Mouse (Mus musculus) heart, embryonic 10.5 days (tissue): ENCODE data around the gene Def6. TPM values are rescaled to one million over a fixed set of nuclear protein-coding genes. Genes with fewer than 3 reads are reported as not detected.

Experiments
- DNase-seq: peaks from one replicate; pipeline ENCODE4 v3.0.0-alpha.2; 2017; ENCODE audit warnings: low spot score
- H3K27ac ChIP-seq: fragments of 300-500 bp; sonication (generic); 2 replicates; pipeline ENCODE4 v1.5.1; 2016; ENCODE audit warnings: mild to moderate bottlenecking
- H3K27me3 ChIP-seq: fragments of 300-500 bp; sonication (generic); 2 replicates; pipeline ENCODE4 v1.6.1; 2016; ENCODE audit warnings: mild to moderate bottlenecking; ENCODE audit not compliant: poor library complexity, insufficient read depth, severe bottlenecking
- H3K36me3 ChIP-seq: fragments of 300-500 bp; sonication (generic); 2 replicates; pipeline ENCODE4 v1.6.1; 2016; ENCODE audit warnings: mild to moderate bottlenecking, moderate library complexity
- H3K4me1 ChIP-seq: fragments of 300-500 bp; sonication (generic); 2 replicates; pipeline ENCODE4 v1.6.1; 2016; ENCODE audit warnings: mild to moderate bottlenecking
- H3K4me3 ChIP-seq: fragments of 300-500 bp; sonication (generic); 2 replicates; pipeline ENCODE4 v1.5.1; 2016; ENCODE audit warnings: mild to moderate bottlenecking, moderate library complexity
- H3K9me3 ChIP-seq: fragments of 300-500 bp; sonication (generic); 2 replicates; pipeline ENCODE4 v1.6.1; 2016; ENCODE audit warnings: mild to moderate bottlenecking, moderate library complexity
- WGBS: fragments of 180-500 bp; shearing (Covaris S2); methylation state at CpG from one replicate; pipeline ENCODE4 v1.1.7; 2016; 5-methylcytosine and 5-hydroxymethylcytosine counted together
- polyA plus RNA-seq: library from polyadenylated mRNA; unstranded; fragments of >200 nt; fragmentation: Nextera tagmentation; extraction: Ambion mirVana; gene quantifications from 2 replicates; pipeline ENCODE4 v1.2.1, GENCODE M21; 2016

The Def6 gene
- polyA plus RNA-seq, 1 experiment from 2014 or later: 5.2 TPM

DNA sequence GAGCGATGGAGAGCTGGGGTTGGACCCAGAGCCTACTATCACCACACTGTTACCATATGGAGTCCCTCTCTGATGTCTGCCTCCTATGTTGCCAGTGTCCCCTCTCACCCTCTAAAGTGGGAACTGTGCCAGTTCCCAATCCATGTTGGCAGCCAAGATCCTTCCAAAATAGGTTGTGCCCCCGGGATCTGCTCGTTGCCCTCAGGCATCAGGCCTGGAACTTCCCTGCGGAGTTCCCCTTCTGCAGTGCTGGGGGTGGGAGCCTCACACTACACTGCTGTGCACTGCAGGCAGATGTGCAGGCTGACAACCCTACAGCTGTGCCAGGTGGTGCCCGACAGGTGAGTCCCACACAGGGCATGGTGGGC lies 44.7 kb downstream of the Def6 start:
- peaks cover 46% of the 10 kb centered on the region for H3K4me1 ChIP-seq

GRCm38 (mm10) chr17:28253216-28253615 lies 45.6 kb downstream of the Def6 start:
- H3K27me3 ChIP-seq: no peaks in the 10 kb centered on the region
- no peak overlapping the region for H3K4me3 ChIP-seq
- H3K27ac ChIP-seq: no peak overlapping the region
- H3K36me3 ChIP-seq: peaks cover 10% of the 10 kb centered on the region; the same call in 1 of the 2 replicates
- no peaks in the 10 kb centered on the region for H3K9me3 ChIP-seq
- 81% methylated on average over 7 of the region's 7 CpGs for WGBS
- H3K4me1 ChIP-seq: peaks cover 48% of the 10 kb centered on the region
- no peak for DNase-seq

More for the DNA sequence above, 44.7 kb downstream of the Def6 start:
- Histone ChIP-seq H3K36me3 (peaks cover 10% of the 10 kb centered on the region; the same call in 1 of the 2 replicates), H3K9me3 (no peaks in the 10 kb centered on the region), H3K27ac (no peak overlapping the region), H3K4me3 (no peak overlapping the region), H3K27me3 (no peaks in the 10 kb centered on the region)
- 84% methylated on average over 5 of the region's 5 CpGs for WGBS
- no peak for DNase-seq

- H3K9me3 ChIP-seq: no peaks in the 10 kb centered on the region
- WGBS: 72% methylated on average over 4 of the region's 4 CpGs
- H3K27ac ChIP-seq: no peak overlapping the region
- peaks cover 13% of the 10 kb centered on the region; the same call in 1 of the 2 replicates for H3K36me3 ChIP-seq
- H3K27me3 ChIP-seq: no peaks in the 10 kb centered on the region
- no peak for DNase-seq
- H3K4me1 ChIP-seq: peaks cover 45% of the 10 kb centered on the region
- H3K4me3 ChIP-seq: no peak overlapping the region
Measured at GRCm38 (mm10) chr17:28254804-28255203, 47.2 kb downstream of the Def6 start.

DNA sequence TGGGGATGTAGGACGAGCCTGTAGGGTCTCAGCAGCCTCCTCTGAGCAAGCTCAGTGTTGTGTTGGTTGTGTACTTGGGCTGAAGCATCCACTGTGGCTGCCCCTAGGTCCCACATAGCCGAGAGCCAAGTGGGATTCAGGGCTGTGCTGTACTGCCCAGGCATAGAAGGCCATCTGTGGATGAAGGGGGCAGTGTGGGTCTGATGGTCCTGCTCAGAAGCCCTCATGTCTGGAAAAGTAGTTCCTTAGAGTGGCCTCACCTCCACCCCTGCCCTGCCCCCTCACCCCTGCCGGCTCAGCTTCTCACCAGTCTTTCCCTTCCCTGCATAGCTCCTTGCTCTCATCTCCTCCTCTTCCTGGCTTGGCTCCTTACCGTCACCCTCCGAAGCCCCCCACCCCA lies 48.1 kb downstream of the Def6 start:
- Histone ChIP-seq H3K27ac (peak overlapping the region; percentile 63), H3K27me3 (no peaks in the 10 kb centered on the region), H3K4me1 (peaks cover 51% of the 10 kb centered on the region), H3K9me3 (no peaks in the 10 kb centered on the region), H3K36me3 (peaks cover 18% of the 10 kb centered on the region; the same call in 1 of the 2 replicates), H3K4me3 (no peak overlapping the region)
- WGBS: 27% methylated on average over 5 of the region's 5 CpGs
- no peak for DNase-seq

GRCm38 (mm10) chr17:28256651-28257328 lies 49.2 kb downstream of the Def6 start:
- no peaks in the 10 kb centered on the region for H3K9me3 ChIP-seq
- peak; percentile 81 for DNase-seq
- peaks cover 58% of the 10 kb centered on the region for H3K4me1 ChIP-seq
- no peak overlapping the region for H3K4me3 ChIP-seq
- H3K27ac ChIP-seq: peak overlapping the region; percentile 65
- H3K27me3 ChIP-seq: no peaks in the 10 kb centered on the region
- WGBS: 54% methylated on average over 13 of the region's 13 CpGs
- H3K36me3 ChIP-seq: peaks cover 18% of the 10 kb centered on the region; the same call in 1 of the 2 replicates

DNA sequence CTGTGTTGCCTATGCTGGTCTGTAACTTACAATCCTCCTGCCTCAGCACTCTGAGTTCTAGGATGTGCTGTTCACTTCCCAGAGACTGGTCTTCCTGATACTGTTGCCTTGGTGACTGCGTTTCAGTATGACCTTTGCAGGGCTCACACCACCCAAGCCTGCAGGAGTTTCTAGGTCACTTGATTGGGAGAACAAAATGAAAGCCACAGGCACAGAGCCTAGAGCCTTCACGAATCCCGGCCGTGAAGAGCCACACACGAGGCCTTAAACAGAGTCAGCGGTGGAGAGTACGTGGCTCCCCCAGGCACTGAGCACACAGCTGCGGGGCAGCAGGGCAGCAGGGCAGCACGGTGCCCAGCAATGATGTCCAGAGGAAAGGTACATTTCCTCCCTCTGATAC lies 50.7 kb downstream of the Def6 start:
- H3K27me3 ChIP-seq: no peaks in the 10 kb centered on the region
- no peak for DNase-seq
- H3K36me3 ChIP-seq: peaks cover 8% of the 10 kb centered on the region; the same call in 1 of the 2 replicates
- H3K4me1 ChIP-seq: peaks cover 62% of the 10 kb centered on the region
- no peaks in the 10 kb centered on the region for H3K9me3 ChIP-seq
- no peak overlapping the region for H3K4me3 ChIP-seq
- WGBS: 84% methylated on average over 9 of the region's 9 CpGs
- H3K27ac ChIP-seq: peak overlapping the region; percentile 65; the same call in 1 of the 2 replicates

DNA sequence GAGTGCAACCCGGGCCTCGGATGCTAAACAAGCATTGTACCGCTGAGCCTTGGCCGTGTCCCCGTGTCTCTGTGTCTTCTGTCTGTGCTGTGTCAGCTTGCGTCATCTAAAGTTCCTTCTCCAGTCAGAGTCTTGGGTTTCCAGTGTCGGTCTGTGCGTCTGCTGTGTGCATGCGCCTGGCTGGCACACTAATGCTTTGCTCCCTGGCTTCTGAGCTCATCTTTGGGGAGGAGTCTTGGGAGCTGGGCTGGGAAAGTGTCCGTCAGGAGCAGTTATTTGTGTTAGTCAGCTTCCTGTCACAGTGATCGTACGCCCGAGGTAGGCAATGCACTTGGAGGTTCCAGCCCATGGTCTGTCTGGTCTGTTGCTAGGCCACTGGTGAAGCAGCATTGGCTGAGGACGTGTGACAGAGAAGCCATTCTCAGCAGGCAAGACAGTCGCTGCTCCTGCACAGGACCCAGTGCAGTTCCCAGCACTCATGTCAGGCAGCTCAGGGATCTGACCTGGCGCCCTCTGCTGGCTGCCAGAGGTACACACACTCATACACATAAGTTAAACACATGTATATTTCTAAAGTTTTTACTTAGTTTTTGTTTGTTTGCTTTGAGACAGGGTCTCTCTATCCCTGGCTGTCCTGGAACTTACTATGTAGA lies 52.4 kb downstream of the Def6 start:
- peaks cover 79% of the 10 kb centered on the region for H3K4me1 ChIP-seq
- H3K27me3 ChIP-seq: no peaks in the 10 kb centered on the region
- H3K27ac ChIP-seq: peak overlapping the region; percentile 74; the same call in 1 of the 2 replicates
- no peaks in the 10 kb centered on the region for H3K9me3 ChIP-seq
- DNase-seq: no peak
- WGBS: 70% methylated on average over 16 of the region's 16 CpGs
- peaks cover 8% of the 10 kb centered on the region; the same call in 1 of the 2 replicates for H3K36me3 ChIP-seq
- H3K4me3 ChIP-seq: no peak overlapping the region

DNA sequence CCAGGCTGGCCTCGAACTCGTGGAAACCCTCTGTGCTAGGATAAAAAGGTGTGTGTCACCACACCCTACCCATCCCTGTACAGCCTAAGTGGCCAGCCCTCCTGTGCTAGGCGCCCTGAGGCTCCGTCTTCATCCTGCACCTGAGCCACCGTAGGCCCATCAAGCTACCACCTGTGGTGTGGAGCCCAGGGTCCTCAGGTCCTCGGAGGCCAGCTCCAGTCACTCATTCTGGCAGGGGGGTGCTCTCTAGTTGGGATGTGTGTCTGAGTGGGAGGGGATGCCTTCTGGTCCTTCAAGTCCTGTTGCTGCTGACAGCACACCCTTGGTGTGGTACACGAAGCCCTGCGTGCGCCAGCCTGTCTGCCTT lies 52.9 kb downstream of the Def6 start:
- H3K36me3 ChIP-seq: peaks cover 8% of the 10 kb centered on the region; the same call in 1 of the 2 replicates
- DNase-seq: no peak
- WGBS: 84% methylated on average over 9 of the region's 9 CpGs
- no peaks in the 10 kb centered on the region for H3K9me3 ChIP-seq
- no peak overlapping the region for H3K4me3 ChIP-seq
- H3K27ac ChIP-seq: peak overlapping the region; percentile 74
- no peaks in the 10 kb centered on the region for H3K27me3 ChIP-seq
- peaks cover 79% of the 10 kb centered on the region for H3K4me1 ChIP-seq

GRCm38 (mm10) chr17:28261795-28262194 lies 54.2 kb downstream of the Def6 start:
- Histone ChIP-seq H3K27me3 (no peaks in the 10 kb centered on the region), H3K4me3 (0 out of 2 replicates have a peak overlapping the region, but pooled peaks have one; percentile 2), H3K27ac (peak overlapping the region; percentile 74; the same call in 1 of the 2 replicates), H3K36me3 (peaks cover 10% of the 10 kb centered on the region; the same call in 1 of the 2 replicates), H3K4me1 (peaks cover 73% of the 10 kb centered on the region), H3K9me3 (no peaks in the 10 kb centered on the region)
- DNase-seq: no peak
- 53% methylated on average over 11 of the region's 11 CpGs for WGBS

DNA sequence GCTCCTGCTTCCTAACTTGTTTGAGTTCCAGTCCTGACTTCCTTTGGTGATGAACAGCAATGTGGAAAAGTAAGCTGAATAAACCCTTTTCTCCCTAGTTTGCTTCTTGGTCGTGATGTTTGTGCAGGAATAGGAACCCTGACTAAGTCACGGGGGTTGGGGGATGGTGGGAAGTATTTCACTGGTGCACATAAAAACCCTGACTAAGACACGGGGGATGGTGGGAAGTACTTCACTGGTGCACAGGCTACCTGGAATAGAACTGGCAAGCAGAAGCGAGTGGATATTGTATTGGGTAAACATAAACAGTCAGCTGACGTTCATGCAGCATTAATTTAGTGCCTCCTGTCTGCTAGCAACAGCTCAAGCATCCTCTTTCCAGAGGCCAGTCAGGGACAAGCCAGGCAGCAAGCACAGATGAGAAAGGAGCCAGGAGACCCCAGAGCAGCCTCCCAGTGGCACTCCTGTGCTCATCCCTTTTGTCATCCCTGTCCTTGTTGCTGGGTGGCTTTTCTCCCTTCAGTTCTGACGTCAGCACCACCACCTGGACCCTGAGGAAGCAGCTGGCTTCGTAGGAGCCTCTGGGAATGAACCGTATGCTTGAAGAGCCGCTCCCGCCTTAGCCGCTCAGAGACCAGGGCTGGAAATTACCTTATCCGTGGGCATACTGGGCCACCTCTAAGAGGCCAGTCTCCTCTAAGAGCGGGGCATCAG lies 55.8 kb downstream of the Def6 start:
- WGBS: 76% methylated on average over 13 of the region's 13 CpGs
- Histone ChIP-seq H3K27ac (peak overlapping the region; percentile 37; the same call in 1 of the 2 replicates), H3K4me3 (no peak overlapping the region), H3K9me3 (no peaks in the 10 kb centered on the region), H3K27me3 (no peaks in the 10 kb centered on the region), H3K4me1 (peaks cover 57% of the 10 kb centered on the region), H3K36me3 (peaks cover 11% of the 10 kb centered on the region; the same call in 1 of the 2 replicates)
- no peak for DNase-seq

- H3K27ac ChIP-seq: no peak overlapping the region
- no peak overlapping the region for H3K4me3 ChIP-seq
- WGBS: 85% methylated on average over 5 of the region's 5 CpGs
- H3K9me3 ChIP-seq: no peaks in the 10 kb centered on the region
- peaks cover 55% of the 10 kb centered on the region for H3K4me1 ChIP-seq
- DNase-seq: no peak
- no peaks in the 10 kb centered on the region for H3K27me3 ChIP-seq
- H3K36me3 ChIP-seq: peaks cover 3% of the 10 kb centered on the region; the same call in 1 of the 2 replicates
Measured at GRCm38 (mm10) chr17:28267251-28267650, 59.7 kb downstream of the Def6 start.

DNA sequence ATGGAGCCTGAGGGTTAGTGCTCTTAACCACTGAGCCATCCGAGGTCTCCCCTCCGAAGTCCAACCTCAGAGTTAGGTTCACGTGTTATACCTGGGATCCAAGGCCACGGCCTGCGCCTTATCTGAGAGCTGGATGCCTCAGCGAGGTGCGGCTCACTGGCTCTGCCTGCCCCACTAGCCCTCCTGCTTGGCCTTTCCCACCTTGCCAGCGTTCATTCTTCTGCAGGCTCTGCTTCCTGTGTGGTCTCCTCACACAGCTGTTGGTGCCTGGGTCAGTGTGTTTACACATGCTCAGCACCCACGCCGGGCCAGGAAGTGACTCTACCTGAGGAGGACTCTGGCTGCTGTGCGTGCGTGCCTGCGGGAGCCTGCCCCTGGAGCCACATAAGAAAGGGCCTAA lies 62.6 kb downstream of the Def6 start:
- H3K27ac ChIP-seq: peak overlapping the region; percentile 2; the same call in 1 of the 2 replicates
- WGBS: 56% methylated on average over 13 of the region's 13 CpGs
- no peaks in the 10 kb centered on the region for H3K9me3 ChIP-seq
- peaks cover 45% of the 10 kb centered on the region for H3K4me1 ChIP-seq
- DNase-seq: no peak
- H3K27me3 ChIP-seq: no peaks in the 10 kb centered on the region
- peaks cover 3% of the 10 kb centered on the region; the same call in 1 of the 2 replicates for H3K36me3 ChIP-seq
- H3K4me3 ChIP-seq: no peak overlapping the region
